Mouse (Mus musculus) central nervous system, embryonic 18 days (tissue): ENCODE measurements around the gene Mtmr11. TPM values are rescaled to one million over a fixed set of nuclear protein-coding genes. Genes with fewer than 3 reads are reported as not detected.

Experiments used
- polyA plus RNA-seq: library from polyadenylated mRNA; depleted of rRNA; stranded (reverse); fragments of >200 nt; gene quantifications from 2 replicates; pipeline ENCODE4 v1.2.3, GENCODE M21; 2012; rRNA removed

Mtmr11 gene
- 13.6 and 16.5 TPM in 2 replicates for polyA plus RNA-seq

DNA sequence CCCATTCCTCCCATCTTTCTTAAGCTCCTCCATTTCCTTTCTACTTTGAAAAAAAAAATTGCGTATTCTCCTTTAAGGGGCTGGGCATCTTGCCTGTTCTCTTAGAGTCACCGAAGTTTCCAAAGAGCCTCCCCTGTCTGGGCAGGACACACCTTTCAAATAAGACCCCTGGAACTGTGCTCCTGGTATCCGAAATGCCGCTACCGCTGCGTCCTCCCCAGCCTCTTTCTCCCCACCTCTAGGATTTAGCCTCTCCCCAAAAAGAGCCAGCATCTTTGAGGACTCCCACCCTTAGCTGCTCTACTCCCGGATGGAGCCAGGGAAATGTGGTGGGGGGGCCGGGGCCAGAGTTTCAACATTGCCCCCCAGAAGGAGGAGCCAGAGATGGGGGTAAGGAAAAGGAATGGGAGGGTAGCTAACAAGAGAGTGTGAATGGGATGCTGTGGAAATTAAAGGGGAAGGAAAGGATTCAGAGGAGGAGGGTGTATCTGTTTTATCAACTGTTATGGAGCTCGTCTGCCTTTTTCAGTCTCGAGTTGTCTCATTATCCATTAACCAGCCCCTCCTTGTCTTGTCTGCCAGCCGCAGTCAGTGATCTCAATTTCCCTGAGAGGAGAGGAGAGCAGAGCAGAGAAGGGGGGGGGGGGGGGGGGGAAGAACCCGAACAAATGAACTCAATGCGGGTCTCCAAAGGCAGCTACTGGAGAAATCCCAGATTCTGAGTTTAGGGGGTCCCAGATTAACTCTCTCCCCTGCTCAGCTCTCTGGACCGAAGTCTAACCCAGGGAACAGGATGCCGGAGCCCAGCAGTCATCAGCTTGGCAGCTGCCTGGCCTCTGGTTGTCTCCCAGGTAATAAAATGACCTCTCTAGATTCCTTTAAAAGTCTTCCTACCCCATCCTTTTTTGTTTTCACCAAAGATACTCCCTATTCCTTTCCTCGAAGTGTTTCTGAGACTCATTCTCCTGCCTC, at the start of gene Mtmr11:
Mtmr11 (plus strand) TSS at position 136 of the 972 bp plus-strand sequence.

DNA sequence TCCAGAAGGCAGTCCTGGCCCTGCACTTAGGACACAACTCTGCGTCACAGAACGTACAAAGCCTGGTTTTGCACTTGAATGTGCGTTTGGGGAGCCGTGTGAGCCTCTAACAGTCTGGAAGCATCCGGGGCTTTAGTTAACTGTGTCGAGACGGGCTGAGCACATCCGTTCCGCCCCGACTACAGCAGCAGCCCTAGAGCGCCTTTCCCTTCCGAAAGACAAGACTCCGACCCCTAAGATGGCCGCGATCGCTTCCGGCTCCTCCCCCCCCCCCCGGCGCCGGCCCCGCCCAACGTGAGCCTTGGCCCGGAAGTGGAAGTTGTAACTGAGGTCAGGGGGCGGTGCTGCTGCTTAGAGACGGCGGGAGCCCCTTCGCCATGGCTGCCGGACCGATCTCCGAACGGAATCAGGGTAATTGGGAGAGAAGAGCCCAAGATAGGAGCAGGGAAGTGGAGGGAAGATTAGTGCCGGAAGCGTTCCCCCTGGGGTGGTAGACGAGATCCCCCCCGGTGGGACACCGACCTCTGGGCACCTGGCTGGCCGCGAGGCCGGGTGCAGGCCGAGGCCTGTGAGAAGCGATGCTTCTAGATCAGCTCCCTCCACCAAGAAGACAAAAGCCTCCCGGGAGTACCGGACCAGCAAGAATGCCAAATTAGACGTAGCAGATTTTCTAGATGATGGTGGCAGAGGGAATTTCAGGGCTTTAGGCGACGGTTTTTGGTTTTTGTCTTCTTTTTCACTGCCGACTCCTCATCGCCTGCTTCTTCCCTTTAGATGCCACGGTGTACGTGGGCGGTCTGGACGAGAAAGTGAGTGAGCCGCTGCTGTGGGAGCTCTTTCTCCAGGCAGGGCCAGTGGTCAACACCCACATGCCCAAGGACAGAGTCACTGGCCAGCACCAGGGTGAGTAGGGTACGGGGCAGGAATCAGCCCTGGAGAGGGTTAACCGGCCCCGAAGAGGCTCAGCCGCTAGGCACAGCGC, 10.7 kb downstream of the Mtmr11 start, which contains the start of gene Sf3b4:
Sf3b4 (plus strand) TSS at position 136 of the 982 bp plus-strand sequence.

DNA sequence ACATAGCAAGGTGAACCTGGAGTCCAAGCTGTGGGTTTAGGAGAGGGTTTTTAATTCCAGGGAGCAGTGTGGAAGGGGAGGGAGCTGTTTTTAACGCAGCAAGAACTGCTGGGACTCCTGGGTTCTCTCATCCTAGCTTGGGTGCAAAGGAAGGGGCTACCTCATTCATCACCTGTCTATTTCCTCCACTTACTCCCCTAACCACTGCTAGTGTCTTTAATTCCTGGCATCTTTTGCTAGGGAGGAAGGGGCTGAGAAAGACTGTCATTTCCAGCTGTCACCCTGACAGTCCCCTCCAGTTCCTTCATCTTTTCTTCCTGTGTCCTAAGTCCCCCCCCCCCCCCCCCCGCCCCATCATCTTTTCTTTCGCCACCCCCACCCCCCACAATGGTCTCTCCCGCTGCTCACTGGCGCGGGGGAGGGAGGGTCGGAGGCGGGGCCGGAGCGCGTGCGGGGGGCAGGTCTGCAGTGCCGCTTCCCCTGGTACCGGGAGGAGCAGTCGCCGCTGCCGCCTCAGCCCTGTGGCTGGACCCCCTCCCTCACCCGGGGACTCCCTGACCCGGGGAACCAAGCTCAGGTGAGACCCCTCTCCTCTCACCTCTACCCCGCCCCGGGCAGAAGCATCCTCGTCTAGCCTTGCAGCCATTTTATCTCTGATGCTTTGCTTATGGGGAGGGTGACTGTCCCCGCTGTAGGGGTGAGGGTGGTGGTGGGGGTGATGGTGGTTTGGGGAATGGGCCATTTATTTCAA, 19.1 kb downstream of the Mtmr11 start, which contains the start of gene Sv2a:
Sv2a (plus strand) TSS at position 425 of the 751 bp plus-strand sequence.

DNA sequence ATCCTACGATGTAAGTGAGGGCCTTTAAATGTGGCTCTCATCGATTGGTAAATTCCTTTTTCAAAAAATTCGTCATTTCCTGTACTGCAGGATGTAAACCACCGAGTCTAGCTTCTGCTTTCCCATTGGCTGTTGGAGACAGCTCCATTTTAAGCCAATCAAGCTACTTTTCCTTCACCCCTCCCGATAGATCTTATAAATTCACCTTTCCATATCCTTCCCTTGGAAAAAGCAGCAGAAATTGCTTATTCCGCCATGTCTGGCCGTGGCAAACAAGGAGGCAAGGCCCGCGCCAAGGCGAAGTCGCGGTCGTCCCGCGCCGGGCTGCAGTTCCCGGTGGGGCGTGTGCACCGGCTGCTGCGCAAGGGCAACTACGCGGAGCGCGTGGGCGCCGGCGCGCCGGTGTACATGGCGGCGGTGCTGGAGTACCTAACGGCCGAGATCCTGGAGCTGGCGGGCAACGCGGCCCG, 57.9 kb downstream of the Mtmr11 start, which contains the start of the genes Bola1 and Hist2h2ab:
Bola1 (minus strand) TSS at position 49 of the 470 bp plus-strand sequence.
Hist2h2ab (plus strand) TSS at position 205 of the 470 bp plus-strand sequence.

DNA sequence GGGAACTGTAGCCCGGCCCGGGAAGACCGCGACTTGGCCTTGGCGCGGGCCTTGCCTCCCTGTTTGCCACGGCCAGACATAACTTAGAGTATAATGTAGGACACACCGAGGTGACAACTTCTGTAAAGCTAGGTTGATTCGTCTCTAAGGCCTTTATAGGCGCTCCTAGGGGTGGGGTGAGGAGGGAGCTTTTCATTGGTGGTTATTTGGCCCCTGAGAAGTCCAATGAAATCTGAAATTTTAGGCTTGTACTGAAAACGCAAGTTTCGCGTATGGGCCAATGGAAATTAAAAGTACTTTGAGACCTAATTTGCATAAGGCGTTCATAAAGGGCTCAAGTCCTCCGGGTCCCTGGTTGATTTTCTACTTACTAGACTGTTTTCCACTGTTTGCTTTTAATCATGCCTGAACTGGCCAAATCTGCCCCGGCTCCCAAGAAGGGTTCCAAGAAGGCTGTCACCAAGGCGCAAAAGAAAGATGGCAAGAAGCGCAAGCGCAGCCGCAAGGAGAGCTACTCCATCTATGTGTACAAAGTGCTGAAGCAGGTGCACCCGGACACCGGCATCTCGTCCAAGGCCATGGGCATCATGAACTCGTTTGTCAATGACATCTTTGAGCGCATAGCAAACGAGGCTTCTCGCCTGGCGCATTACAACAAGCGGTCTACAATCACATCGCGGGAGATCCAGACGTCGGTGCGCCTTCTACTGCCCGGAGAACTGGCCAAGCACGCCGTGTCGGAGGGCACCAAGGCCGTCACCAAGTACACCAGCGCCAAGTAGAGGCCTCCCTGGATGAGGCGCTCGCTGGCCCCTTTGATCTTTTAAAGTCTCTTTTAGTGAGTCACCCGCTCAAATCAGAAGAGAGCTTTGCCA, 59.2 kb downstream of the Mtmr11 start, which contains the start of the genes Hist2h2ac and Hist2h2be:
Hist2h2ac (minus strand) TSS at position 116 of the 875 bp plus-strand sequence.
Hist2h2be (plus strand) TSS at position 355 of the 875 bp plus-strand sequence.

Other genes starting within 250 kb of the Mtmr11 start
- gene Anp32e, start 232.8 kb upstream of the Mtmr11 start, polyA plus RNA-seq, result 79.1 and 84.3 TPM in 2 replicates
- 141 and 142 TPM in 2 replicates for gene Plekho1, start 166.0 kb upstream of the Mtmr11 start, polyA plus RNA-seq
- 31.4 and 35.0 TPM in 2 replicates for gene Vps45, start 103.5 kb upstream of the Mtmr11 start, polyA plus RNA-seq
- 6.4 and 6.8 TPM in 2 replicates for gene Otud7b, start 57.5 kb upstream of the Mtmr11 start, polyA plus RNA-seq
- 79.1 and 89.4 TPM in 2 replicates for gene Sf3b4, start 10.3 kb downstream of the Mtmr11 start, polyA plus RNA-seq
- 154 and 157 TPM in 2 replicates for gene Sv2a, start 19.1 kb downstream of the Mtmr11 start, polyA plus RNA-seq
- gene Bola1, start 57.7 kb downstream of the Mtmr11 start, polyA plus RNA-seq, result 39.6 and 42.5 TPM in 2 replicates
- 0.43 and 2.0 TPM in 2 replicates for gene Hist2h2ab, start 57.9 kb downstream of the Mtmr11 start, polyA plus RNA-seq
- gene Hist2h2ac, start 58.9 kb downstream of the Mtmr11 start, polyA plus RNA-seq, result 3.9 and 4.2 TPM in 2 replicates
- gene Hist2h2be, start 59.1 kb downstream of the Mtmr11 start, polyA plus RNA-seq, result 9.9 and 10.2 TPM in 2 replicates
- 10.2 and 11.0 TPM in 2 replicates for gene Hist2h3c2, start 77.1 kb downstream of the Mtmr11 start, polyA plus RNA-seq
- 3.9 TPM in 1 of 2 replicates, not detected in the other for gene Hist2h2aa2, start 78.3 kb downstream of the Mtmr11 start, polyA plus RNA-seq
- gene Hist2h2aa1, start 83.5 kb downstream of the Mtmr11 start, polyA plus RNA-seq, result 53.4 and 60.9 TPM in 2 replicates
- gene Hist2h3c1, start 84.7 kb downstream of the Mtmr11 start, polyA plus RNA-seq, result not detected in 2 replicates
- gene Hist2h4, start 101.3 kb downstream of the Mtmr11 start, polyA plus RNA-seq, result 2.1 and 2.4 TPM in 2 replicates
- 15.6 and 19.5 TPM in 2 replicates for gene Hist2h3b, start 106.7 kb downstream of the Mtmr11 start, polyA plus RNA-seq
- 1.4 and 2.7 TPM in 2 replicates for gene Hist2h2bb, start 107.7 kb downstream of the Mtmr11 start, polyA plus RNA-seq
- 0.96 and 1.2 TPM in 2 replicates for gene Fcgr1, start 132.0 kb downstream of the Mtmr11 start, polyA plus RNA-seq